In genomic region chr5:121157489-121157888, GRCm38 (mm10) we compare ENCODE assay signal across 18 mouse cellular contexts. TPM values are rescaled to one million over a fixed set of nuclear protein-coding genes. Genes with fewer than 3 reads are reported as not detected.
DNase-seq lines count a peak whose midpoint lies in the region; ATAC-seq and TF ChIP-seq lines count a peak whose summit lies in the region.
"Had no signal": no experiment of that assay in that cellular context is flagged by ENCODE, and none has a peak within 500 bp of the region (broad histone marks: within the 10 kb centered on the region; RNA-seq: fewer than 3 reads in every experiment).

No protein-coding gene starts in this region.

- no peak for DNase-seq in frontal cortex, postnatal 10 days (ENCODE audit: low spot score in 2 of 2)
- peak; percentile 11 for DNase-seq in lung, postnatal 10 days
- DNase-seq in lung, adult 2 months, result no peak
- DNase-seq in cerebellum, adult 9-10 months, result peak; percentile 71
- no peak for DNase-seq in kidney, postnatal 4 days
- DNase-seq in ovary, adult 18-20 months (ENCODE audit: low spot score), result no peak
- DNase-seq: adrenal gland, adult 8-10 months; forebrain, postnatal 0 days; gastrocnemius, postnatal 10 days; heart, adult 2 months; heart, postnatal 36 days; kidney, adult 2 months had no signal

- ATAC-seq in frontal cortex, adult (ENCODE audit: low TSS enrichment), result peak; percentile 51; the same call in 1 of the 2 replicates
- ATAC-seq: forebrain, embryonic 13.5 days; forebrain, postnatal 0 days; intestine, embryonic 16.5 days had no signal

- no peak for TF ChIP-seq POLR2A in lung, adult 2 months (IDR thresholded peaks at IDR 0.05; ENCODE audit: borderline replicate concordance, extremely low read depth, low read depth, low read length)

- no peak for TF ChIP-seq CTCF in lung, adult 2 months (IDR thresholded peaks at IDR 0.05; ENCODE audit: insufficient read depth, low read length)

- H3K4me3 ChIP-seq in lung, adult 2 months (replicated peaks; ENCODE audit: extremely low read depth, low read depth, low read length), result no peak overlapping the region
- H3K4me3 ChIP-seq: embryonic facial prominence, embryonic 10.5 days; forebrain, embryonic 13.5 days; heart, adult 2 months; heart, embryonic 12.5 days; hindbrain, embryonic 15.5 days had no signal

- WGBS in lung, adult 2 months, result 77% methylated on average over 5 of the region's 5 CpGs

- no peaks in the 10 kb centered on the region for H3K4me1 ChIP-seq in lung, adult 2 months (ENCODE audit: control insufficient read depth, insufficient read depth, low read length)
- H3K4me1 ChIP-seq: embryonic facial prominence, embryonic 10.5 days; forebrain, embryonic 13.5 days; hindbrain, embryonic 15.5 days had no signal

RNA-seq across cellular contexts. Expression of gene Ptpn11, which starts 33.7 kb away (rescaled TPM):
- polyA plus RNA-seq in lung, adult 2 months (2012; rRNA removed), result 31.2 and 44.4 TPM in 2 replicates

RNA-seq across cellular contexts. Expression of gene Rpl6, which starts 46.8 kb away (rescaled TPM):
- polyA plus RNA-seq in lung, adult 2 months (2012; rRNA removed), result 171 and 213 TPM in 2 replicates

Comparison
In these comparisons a context has a peak if more than half of its experiments do, and no peak if none do; other contexts are left out.
1. DNase-seq: peak in lung, postnatal 10 days (single experiment) and cerebellum, adult 9-10 months (single experiment); none in frontal cortex, postnatal 10 days (0 of 2), lung, adult 2 months (single experiment), kidney, postnatal 4 days (0 of 2) and ovary, adult 18-20 months (single experiment).